In the genomic region with DNA sequence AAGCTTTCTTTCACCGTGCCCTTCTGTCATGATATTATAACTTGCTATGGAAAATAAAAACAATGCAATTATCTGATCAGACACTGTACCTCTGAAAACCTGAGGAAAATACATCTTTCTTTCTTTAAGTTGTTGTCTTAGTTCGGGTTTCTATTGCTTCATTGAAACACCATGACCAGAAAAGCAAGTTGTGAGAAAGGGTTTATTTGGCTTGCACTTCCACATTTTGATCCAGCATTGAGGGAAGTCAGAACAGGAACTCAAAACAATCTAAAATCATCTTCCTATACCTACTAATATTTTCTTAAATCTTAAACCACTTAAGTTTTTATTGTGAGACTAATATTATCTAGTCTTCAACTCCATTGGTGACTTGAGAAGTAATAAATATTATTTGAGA, we compare ENCODE assay signal across 23 mouse cellular contexts. TPM values are rescaled to one million over a fixed set of nuclear protein-coding genes. Genes with fewer than 3 reads are reported as not detected.
DNase-seq lines count a peak whose midpoint lies in the region; ATAC-seq and TF ChIP-seq lines count a peak whose summit lies in the region.
"Had no signal": no experiment of that assay in that cellular context is flagged by ENCODE, and none has a peak within 500 bp of the region (broad histone marks: within the 10 kb centered on the region; RNA-seq: fewer than 3 reads in every experiment).

No protein-coding gene starts in this region.

- H3K36me3 ChIP-seq in splenic B cell, adult 2 months (ENCODE audit: control insufficient read depth, insufficient read depth, low read length, poor library complexity, severe bottlenecking) = no peaks in the 10 kb centered on the region
- H3K36me3 ChIP-seq in liver, postnatal 0 days (replicated peaks; ENCODE audit: insufficient read depth, low read length) = no peaks in the 10 kb centered on the region
- no peaks in the 10 kb centered on the region for H3K36me3 ChIP-seq in heart, embryonic 12.5 days
- H3K36me3 ChIP-seq: embryonic facial prominence, embryonic 13.5 days; embryonic facial prominence, embryonic 15.5 days; forebrain, embryonic 12.5 days had no signal

- H3K9ac ChIP-seq in liver, postnatal 0 days (replicated peaks) = no peak overlapping the region
- no peak overlapping the region for H3K9ac ChIP-seq in heart, embryonic 12.5 days
- H3K9ac ChIP-seq: embryonic facial prominence, embryonic 13.5 days; embryonic facial prominence, embryonic 15.5 days; forebrain, embryonic 12.5 days had no signal

- DNase-seq in splenic B cell, adult 2 months (ENCODE audit: low read depth, low spot score) = peak; percentile 24
- DNase-seq in layer of hippocampus, adult 9-11 months = no peak
- no peak for DNase-seq in liver, postnatal 0 days
- DNase-seq: adrenal gland, adult 2 months; adrenal gland, postnatal 10 days; adrenal gland, postnatal 25 days; cerebellum, adult 11-12 months; cerebellum, adult 2 months; cerebellum, adult 9-10 months; cerebellum, postnatal 10 days; cerebellum, postnatal 25 days; embryo, embryonic 11 days had no signal

- no peak overlapping the region for H3K4me2 ChIP-seq in liver, postnatal 0 days (ENCODE audit: low read depth, low read length)
- H3K4me2 ChIP-seq in heart, embryonic 12.5 days = no peak overlapping the region
- H3K4me2 ChIP-seq: embryonic facial prominence, embryonic 13.5 days; embryonic facial prominence, embryonic 15.5 days; forebrain, embryonic 12.5 days had no signal

- no peaks in the 10 kb centered on the region for H3K4me1 ChIP-seq in liver, postnatal 0 days (ENCODE audit: insufficient read depth)
- H3K4me1 ChIP-seq in heart, embryonic 12.5 days (replicated peaks) = no peaks in the 10 kb centered on the region
- H3K4me1 ChIP-seq: embryonic facial prominence, embryonic 15.5 days; forebrain, embryonic 12.5 days had no signal

- peak; percentile 53 for ATAC-seq in common myeloid progenitor, adult 5-6 weeks (replicated peaks; ENCODE audit: low read depth, poor library complexity, severe bottlenecking)
- peak; percentile 70 for ATAC-seq in megakaryocyte, adult 5-6 weeks (ENCODE audit: poor library complexity, severe bottlenecking)
- peak; percentile 60; the same call in 1 of the 2 replicates for ATAC-seq in monocyte, adult 5-6 weeks (replicated peaks; ENCODE audit: insufficient number of reproducible peaks, low FRiP score, low TSS enrichment, poor library complexity, severe bottlenecking)
- no peak for ATAC-seq in erythroid progenitor cell, adult 5-6 weeks (replicated peaks; ENCODE audit: low FRiP score, poor library complexity, severe bottlenecking)
- no peak for ATAC-seq in liver, postnatal 0 days
- no peak for ATAC-seq in heart, embryonic 12.5 days (ENCODE audit: insufficient number of reproducible peaks, low FRiP score)
- ATAC-seq: forebrain, embryonic 14.5 days; forebrain, embryonic 16.5 days had no signal

- 55% methylated on average over 2 of the region's 2 CpGs for WGBS in liver, postnatal 0 days (ENCODE audit: insufficient replicate concordance)
- WGBS in heart, embryonic 12.5 days = 72% methylated on average over 2 of the region's 2 CpGs

- no peak for TF ChIP-seq CTCF in liver, postnatal 0 days (IDR thresholded peaks at IDR 0.05; ENCODE audit: low read depth)

- no peaks in the 10 kb centered on the region for H3K27me3 ChIP-seq in splenic B cell, adult 2 months (ENCODE audit: control insufficient read depth, insufficient read depth, low read length, poor library complexity, severe bottlenecking)
- H3K27me3 ChIP-seq in liver, postnatal 0 days (ENCODE audit: insufficient read depth, low read length) = no peaks in the 10 kb centered on the region
- H3K27me3 ChIP-seq in heart, embryonic 12.5 days (replicated peaks) = no peaks in the 10 kb centered on the region
- H3K27me3 ChIP-seq: embryonic facial prominence, embryonic 13.5 days; embryonic facial prominence, embryonic 15.5 days; forebrain, embryonic 12.5 days had no signal

- H3K27ac ChIP-seq in liver, postnatal 0 days (ENCODE audit: low read depth) = no peak overlapping the region
- H3K27ac ChIP-seq in heart, embryonic 12.5 days (ENCODE audit: poor library complexity, severe bottlenecking) = no peak overlapping the region
- H3K27ac ChIP-seq: embryonic facial prominence, embryonic 13.5 days; embryonic facial prominence, embryonic 15.5 days; forebrain, embryonic 12.5 days had no signal

- no peak for TF ChIP-seq EP300 in liver, postnatal 0 days (IDR thresholded peaks at IDR 0.05; ENCODE audit: low read depth)

- no peak overlapping the region for H3K4me3 ChIP-seq in liver, postnatal 0 days (ENCODE audit: low read depth, low read length)
- H3K4me3 ChIP-seq in heart, embryonic 12.5 days = no peak overlapping the region
- H3K4me3 ChIP-seq: embryonic facial prominence, embryonic 13.5 days; embryonic facial prominence, embryonic 15.5 days; erythroblast, embryonic 14.5 days; forebrain, embryonic 12.5 days had no signal

- H3K9me3 ChIP-seq in liver, postnatal 0 days (ENCODE audit: low read length) = no peaks in the 10 kb centered on the region
- no peaks in the 10 kb centered on the region for H3K9me3 ChIP-seq in heart, embryonic 12.5 days (replicated peaks)
- H3K9me3 ChIP-seq: embryonic facial prominence, embryonic 13.5 days; embryonic facial prominence, embryonic 15.5 days; forebrain, embryonic 12.5 days had no signal

RNA-seq across cellular contexts. Expression of a gene that starts 11.4 kb away (rescaled TPM):
- 98.6 and 123 TPM in 2 replicates for total RNA-seq in common myeloid progenitor, adult 5-6 weeks (2017)
- total RNA-seq in megakaryocyte, adult 5-6 weeks (2015) = 474 and 499 TPM in 2 replicates
- 300 and 347 TPM in 2 replicates for total RNA-seq in megakaryocyte, adult 5-6 weeks (2017)
- total RNA-seq in monocyte, adult 5-6 weeks (2017) = 463 to 869 TPM (median 773 TPM) in 3 replicates
- total RNA-seq in erythroid progenitor cell, adult 5-6 weeks (2015; ENCODE audit: low replicate concordance) = 56.6 and 80.5 TPM in 2 replicates
- total RNA-seq in erythroid progenitor cell, adult 5-6 weeks (2017; ENCODE audit: low replicate concordance) = 12.6 and 21.3 TPM in 2 replicates
- 26.0 and 27.8 TPM in 2 replicates for polyA plus RNA-seq in liver, postnatal 0 days (2015; fragmentation: Nextera tagmentation; extraction: Ambion mirVana)
- 16.1 and 17.4 TPM in 2 replicates for polyA plus RNA-seq in heart, embryonic 12.5 days (2016; fragmentation: Nextera tagmentation; extraction: Ambion mirVana)

Comparison
In these comparisons a context has a peak if more than half of its experiments do, and no peak if none do; other contexts are left out.
1. ATAC-seq: peak in common myeloid progenitor, adult 5-6 weeks (single experiment), megakaryocyte, adult 5-6 weeks (single experiment) and monocyte, adult 5-6 weeks (single experiment); none in erythroid progenitor cell, adult 5-6 weeks (single experiment), liver, postnatal 0 days (single experiment) and heart, embryonic 12.5 days (single experiment).